Mouse (Mus musculus): ENCODE results near the gene Clec12a. TPM values are rescaled to one million over a fixed set of nuclear protein-coding genes. Genes with fewer than 3 reads are reported as not detected.

The Clec12a gene
- polyA plus RNA-seq (2014; fragmentation: Illumina TruSeq; extraction: RNeasy Lipid Tissue Mini Kit (QIAGEN cat#74804); ENCODE audit: low read depth, low replicate concordance), result 5.8 TPM

DNA sequence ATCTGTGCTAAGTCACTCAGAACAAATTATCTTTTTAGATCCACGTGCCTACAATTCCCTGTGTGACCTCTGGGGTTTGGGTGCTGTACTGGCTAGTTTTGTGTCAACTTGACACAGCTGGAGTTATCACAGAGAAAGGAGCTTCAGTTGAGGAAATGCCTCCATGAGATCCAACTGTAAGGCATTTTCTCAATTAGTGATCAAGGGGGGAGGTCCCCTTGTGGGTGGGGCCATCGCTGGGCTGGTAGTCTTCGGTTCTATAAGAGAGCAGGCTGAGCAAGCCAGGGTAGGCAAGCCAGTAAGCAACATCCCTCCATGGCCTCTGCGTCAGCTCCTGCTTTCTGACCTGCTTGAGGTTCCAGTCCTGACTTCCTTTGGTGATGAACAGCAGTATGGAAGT is at the start of gene Clec12a:
Gene Clec12a (plus strand): TSS at position 301 of the 400 bp plus-strand sequence.

DNA sequence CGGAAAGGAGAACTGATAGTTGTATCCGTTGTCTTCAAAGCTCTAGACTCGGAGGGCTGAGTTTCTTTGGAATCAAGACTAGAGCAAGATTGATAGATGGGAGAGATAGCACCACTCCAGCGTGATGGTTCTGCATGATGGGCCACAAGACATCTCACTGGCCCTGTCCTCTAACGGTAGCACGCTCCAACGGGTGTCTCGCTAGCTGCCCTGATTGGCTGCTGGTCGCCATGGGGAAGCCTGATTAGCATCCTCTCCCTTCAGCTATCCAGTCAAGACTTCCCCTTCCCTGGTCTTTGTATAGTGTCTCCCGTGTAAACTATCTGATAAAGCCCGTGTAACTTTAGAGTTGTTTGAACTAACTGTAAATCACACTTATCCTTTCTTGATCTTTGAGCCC is 10.9 kb upstream of the Clec12a start, which contains the start of gene 4922502D21Rik:
Gene 4922502D21Rik (minus strand): TSS at position 187 of the 400 bp plus-strand sequence.

DNA sequence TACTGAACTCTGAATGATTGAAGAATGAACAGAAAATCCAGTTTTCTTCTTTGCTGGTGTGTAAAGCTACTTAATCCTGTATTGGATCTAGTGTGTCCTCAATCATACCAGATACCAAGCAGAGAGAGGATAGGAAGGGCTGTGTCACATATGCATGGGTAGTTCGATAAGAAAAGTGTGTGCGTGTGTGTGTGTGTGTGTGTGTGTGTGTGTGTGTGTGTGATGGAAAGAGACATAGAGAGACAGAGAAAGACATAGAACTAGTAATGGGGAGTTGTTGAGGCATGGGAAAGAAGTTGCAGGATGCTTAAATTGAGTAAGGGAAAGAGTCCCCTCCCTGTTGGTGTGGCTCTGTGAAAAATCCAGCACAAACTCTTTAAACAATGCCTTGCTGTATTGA is 43.3 kb downstream of the Clec12a start, which contains the start of gene Clec12b:
Gene Clec12b (minus strand): TSS at position 101 of the 400 bp plus-strand sequence.

DNA sequence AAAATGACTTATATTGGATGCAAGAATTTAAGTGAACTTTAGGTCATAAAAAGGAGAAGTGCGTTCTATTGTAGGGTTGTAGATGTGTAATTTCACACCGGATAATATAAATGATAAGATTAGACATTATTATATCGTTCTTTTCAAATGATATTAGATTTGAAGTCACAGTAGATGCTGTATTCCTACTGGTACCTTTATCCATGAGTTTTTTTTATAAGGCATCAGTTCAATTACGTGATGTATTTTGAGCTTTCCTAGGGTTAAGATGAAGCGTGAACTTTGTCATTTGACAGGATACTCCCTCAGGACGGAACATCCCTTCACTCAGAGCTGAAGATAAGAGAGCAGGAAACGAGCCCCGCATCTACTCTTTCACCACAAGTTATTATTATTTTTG is 54.5 kb downstream of the Clec12a start, which contains the start of gene Clec1b:
Gene Clec1b (plus strand): TSS at position 301 of the 400 bp plus-strand sequence.

DNA sequence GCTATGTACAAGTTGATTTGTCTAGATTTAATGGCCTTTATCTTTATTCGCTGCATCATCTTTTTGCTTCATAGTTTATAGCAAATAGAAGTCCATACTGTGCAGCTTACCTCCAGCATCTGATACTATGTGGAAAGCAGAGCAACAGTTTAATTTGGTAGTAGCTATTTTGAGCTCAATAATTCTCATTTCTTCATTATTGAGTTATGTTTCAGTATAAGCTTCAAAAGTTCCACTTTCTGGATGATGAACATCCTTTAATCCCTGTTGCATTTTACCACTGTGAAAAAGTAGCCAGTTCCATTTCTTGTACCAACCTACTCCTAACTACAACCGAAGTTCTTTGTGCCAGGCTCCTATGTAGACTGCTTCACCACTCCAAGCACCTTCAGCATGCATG is 66.1 kb downstream of the Clec12a start, which contains the start of gene Clec9a:
Gene Clec9a (plus strand): TSS at position 301 of the 400 bp plus-strand sequence.

Other genes with a start within 250 kb of the Clec12a start
- gene Clec2e, start 241.8 kb upstream of the Clec12a start, polyA plus RNA-seq (2014; fragmentation: Illumina TruSeq; extraction: RNeasy Lipid Tissue Mini Kit (QIAGEN cat#74804); ENCODE audit: low read depth, low replicate concordance), result 83.0 TPM
- gene Clec2d, start 162.1 kb upstream of the Clec12a start, polyA plus RNA-seq (2014; fragmentation: Illumina TruSeq; extraction: RNeasy Lipid Tissue Mini Kit (QIAGEN cat#74804); ENCODE audit: low read depth, low replicate concordance), result 665 TPM
- gene Cd69, start 67.3 kb upstream of the Clec12a start, polyA plus RNA-seq (2014; fragmentation: Illumina TruSeq; extraction: RNeasy Lipid Tissue Mini Kit (QIAGEN cat#74804); ENCODE audit: low read depth, low replicate concordance), result 8.1 TPM
- gene 4922502D21Rik, start 10.9 kb upstream of the Clec12a start, polyA plus RNA-seq (2014; fragmentation: Illumina TruSeq; extraction: RNeasy Lipid Tissue Mini Kit (QIAGEN cat#74804); ENCODE audit: low read depth, low replicate concordance), result not detected
- gene Clec12b, start 43.2 kb downstream of the Clec12a start, polyA plus RNA-seq (2014; fragmentation: Illumina TruSeq; extraction: RNeasy Lipid Tissue Mini Kit (QIAGEN cat#74804); ENCODE audit: low read depth, low replicate concordance), result 0.57 TPM
- 3.5 TPM for gene Clec1b, start 54.6 kb downstream of the Clec12a start, polyA plus RNA-seq (2014; fragmentation: Illumina TruSeq; extraction: RNeasy Lipid Tissue Mini Kit (QIAGEN cat#74804); ENCODE audit: low read depth, low replicate concordance)
- 5.8 TPM for gene Clec9a, start 66.2 kb downstream of the Clec12a start, polyA plus RNA-seq (2014; fragmentation: Illumina TruSeq; extraction: RNeasy Lipid Tissue Mini Kit (QIAGEN cat#74804); ENCODE audit: low read depth, low replicate concordance)
- 3.8 TPM for gene Clec1a, start 109.3 kb downstream of the Clec12a start, polyA plus RNA-seq (2014; fragmentation: Illumina TruSeq; extraction: RNeasy Lipid Tissue Mini Kit (QIAGEN cat#74804); ENCODE audit: low read depth, low replicate concordance)
- 0.22 TPM for gene Olr1, start 164.5 kb downstream of the Clec12a start, polyA plus RNA-seq (2014; fragmentation: Illumina TruSeq; extraction: RNeasy Lipid Tissue Mini Kit (QIAGEN cat#74804); ENCODE audit: low read depth, low replicate concordance)
- gene Tmem52b, start 169.9 kb downstream of the Clec12a start, polyA plus RNA-seq (2014; fragmentation: Illumina TruSeq; extraction: RNeasy Lipid Tissue Mini Kit (QIAGEN cat#74804); ENCODE audit: low read depth, low replicate concordance), result not detected
- gene Gabarapl1, start 190.5 kb downstream of the Clec12a start, polyA plus RNA-seq (2014; fragmentation: Illumina TruSeq; extraction: RNeasy Lipid Tissue Mini Kit (QIAGEN cat#74804); ENCODE audit: low read depth, low replicate concordance), result 15.6 TPM
- gene Klre1, start 235.2 kb downstream of the Clec12a start, polyA plus RNA-seq (2014; fragmentation: Illumina TruSeq; extraction: RNeasy Lipid Tissue Mini Kit (QIAGEN cat#74804); ENCODE audit: low read depth, low replicate concordance), result 1.7 TPM
- 14.2 TPM for gene Klrd1, start 249.1 kb downstream of the Clec12a start, polyA plus RNA-seq (2014; fragmentation: Illumina TruSeq; extraction: RNeasy Lipid Tissue Mini Kit (QIAGEN cat#74804); ENCODE audit: low read depth, low replicate concordance)